In the genomic region with DNA sequence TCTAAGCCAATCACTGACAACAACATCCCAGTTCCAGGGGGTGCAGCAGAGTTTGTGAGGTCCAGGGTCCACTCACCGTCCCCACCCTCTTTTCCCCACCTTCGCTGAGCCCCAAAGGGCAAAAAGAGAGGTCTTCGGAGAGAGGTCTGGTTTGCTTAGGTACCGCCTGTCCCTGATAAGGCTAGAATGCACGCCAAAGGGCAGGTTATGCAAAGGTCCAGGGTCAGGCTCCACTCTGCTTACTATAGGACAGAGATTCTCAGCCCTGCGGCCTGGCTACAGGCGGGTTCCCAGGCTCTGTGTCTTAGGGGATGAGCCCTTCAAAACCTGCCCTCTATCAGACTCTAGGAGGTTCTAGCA, we compare ENCODE assay signal across 9 mouse cellular contexts. TPM values are rescaled to one million over a fixed set of nuclear protein-coding genes. Genes with fewer than 3 reads are reported as not detected.
DNase-seq lines count a peak whose midpoint lies in the region; ATAC-seq lines count a peak whose summit lies in the region.
"Had no signal": no experiment of that assay in that cellular context is flagged by ENCODE, and none has a peak within 500 bp of the region (broad histone marks: within the 10 kb centered on the region; RNA-seq: fewer than 3 reads in every experiment).

No protein-coding gene starts in this region.

- H3K9ac ChIP-seq in kidney, embryonic 14.5 days (ENCODE audit: low read depth, low read length), result peak overlapping the region; percentile 36; the same call in 1 of the 2 replicates
- H3K9ac ChIP-seq in limb, embryonic 13.5 days, result peak overlapping the region; percentile 66
- peak overlapping the region; percentile 48; the same call in 1 of the 2 replicates for H3K9ac ChIP-seq in neural tube, embryonic 13.5 days

- no peak; the same call in 1 of the 2 replicates for ATAC-seq in kidney, embryonic 14.5 days (ENCODE audit: low FRiP score, low TSS enrichment)
- no peak for ATAC-seq in limb, embryonic 13.5 days (ENCODE audit: low FRiP score, low read depth)
- ATAC-seq in neural tube, embryonic 13.5 days (ENCODE audit: low read depth), result peak; percentile 67; the same call in 1 of the 2 replicates
- no peak for ATAC-seq in activated CD4-positive, CD25-positive, alpha-beta regulatory T cell, adult 4 months

- H3K36me3 ChIP-seq in kidney, embryonic 14.5 days (ENCODE audit: control insufficient read depth, insufficient read depth, low read length), result no peaks in the 10 kb centered on the region
- no peaks in the 10 kb centered on the region for H3K36me3 ChIP-seq in forebrain, embryonic 10.5 days (replicated peaks)
- H3K36me3 ChIP-seq in limb, embryonic 13.5 days, result no peaks in the 10 kb centered on the region
- H3K36me3 ChIP-seq in neural tube, embryonic 13.5 days, result no peaks in the 10 kb centered on the region

- H3K4me1 ChIP-seq in kidney, embryonic 14.5 days (ENCODE audit: control insufficient read depth, insufficient read depth, low read length), result peaks cover 12% of the 10 kb centered on the region; the same call in 1 of the 2 replicates
- H3K4me1 ChIP-seq in forebrain, embryonic 10.5 days, result peaks cover 50% of the 10 kb centered on the region
- H3K4me1 ChIP-seq in limb, embryonic 13.5 days, result peaks cover 19% of the 10 kb centered on the region; the same call in 1 of the 2 replicates
- H3K4me1 ChIP-seq in neural tube, embryonic 13.5 days (replicated peaks), result peaks cover 21% of the 10 kb centered on the region

- peak overlapping the region; percentile 45 for H3K4me2 ChIP-seq in kidney, embryonic 14.5 days (replicated peaks; ENCODE audit: low read depth, low read length)
- H3K4me2 ChIP-seq in limb, embryonic 13.5 days (replicated peaks), result peak overlapping the region; percentile 78
- H3K4me2 ChIP-seq in neural tube, embryonic 13.5 days, result peak overlapping the region; percentile 56

- DNase-seq in kidney, adult 18-20 months, result no peak
- no peak for DNase-seq in forebrain, embryonic 10.5 days (ENCODE audit: extremely low spot score, low spot score)
- no peak for DNase-seq in layer of hippocampus, adult 11-12 months (ENCODE audit: low spot score)
- DNase-seq in adrenal gland, adult 8-10 months, result no peak

- no peaks in the 10 kb centered on the region; the same call in 1 of the 2 replicates for H3K9me3 ChIP-seq in kidney, embryonic 14.5 days (ENCODE audit: control insufficient read depth, low read length)
- no peaks in the 10 kb centered on the region for H3K9me3 ChIP-seq in forebrain, embryonic 10.5 days
- H3K9me3 ChIP-seq in limb, embryonic 13.5 days, result no peaks in the 10 kb centered on the region
- no peaks in the 10 kb centered on the region for H3K9me3 ChIP-seq in neural tube, embryonic 13.5 days

- peak overlapping the region; percentile 33 for H3K4me3 ChIP-seq in kidney, embryonic 14.5 days (ENCODE audit: low read length)
- H3K4me3 ChIP-seq in forebrain, embryonic 10.5 days, result peak overlapping the region; percentile 56
- peak overlapping the region; percentile 54 for H3K4me3 ChIP-seq in limb, embryonic 13.5 days
- peak overlapping the region; percentile 34 for H3K4me3 ChIP-seq in neural tube, embryonic 13.5 days

- peak overlapping the region; percentile 63; the same call in 1 of the 2 replicates for H3K27ac ChIP-seq in kidney, embryonic 14.5 days (ENCODE audit: low read depth, low read length)
- H3K27ac ChIP-seq in forebrain, embryonic 10.5 days, result peak overlapping the region; percentile 85
- no peak overlapping the region; the same call in 1 of the 2 replicates for H3K27ac ChIP-seq in limb, embryonic 13.5 days
- no peak overlapping the region; the same call in 1 of the 2 replicates for H3K27ac ChIP-seq in neural tube, embryonic 13.5 days (replicated peaks)

- 27% methylated on average over 7 of the region's 7 CpGs for WGBS in kidney, embryonic 14.5 days
- 16% methylated on average over 7 of the region's 7 CpGs for WGBS in forebrain, embryonic 10.5 days
- WGBS in limb, embryonic 13.5 days, result 23% methylated on average over 7 of the region's 7 CpGs
- 23% methylated on average over 7 of the region's 7 CpGs for WGBS in neural tube, embryonic 13.5 days

- no peaks in the 10 kb centered on the region for H3K27me3 ChIP-seq in kidney, embryonic 14.5 days (ENCODE audit: control insufficient read depth, insufficient read depth, low read length)
- no peaks in the 10 kb centered on the region for H3K27me3 ChIP-seq in forebrain, embryonic 10.5 days (ENCODE audit: poor library complexity, severe bottlenecking)
- no peaks in the 10 kb centered on the region for H3K27me3 ChIP-seq in limb, embryonic 13.5 days
- no peaks in the 10 kb centered on the region; the same call in 1 of the 2 replicates for H3K27me3 ChIP-seq in neural tube, embryonic 13.5 days

RNA-seq across cellular contexts. Expression of a gene that starts 0.6 kb away (rescaled TPM):
- 7.0 and 8.2 TPM in 2 replicates for polyA plus RNA-seq in kidney, embryonic 14.5 days (2014; fragmentation: Nextera tagmentation; extraction: Ambion mirVana)
- polyA plus RNA-seq in forebrain, embryonic 10.5 days (2016; fragmentation: Nextera tagmentation; extraction: Ambion mirVana), result 3.0 and 3.8 TPM in 2 replicates
- polyA plus RNA-seq in limb, embryonic 13.5 days (2015; fragmentation: Nextera tagmentation; extraction: Ambion mirVana), result 7.3 and 9.5 TPM in 2 replicates
- 1.5 and 3.5 TPM in 2 replicates for polyA plus RNA-seq in neural tube, embryonic 13.5 days (2015; fragmentation: Nextera tagmentation; extraction: Ambion mirVana)
- total RNA-seq in adrenal gland, adult 8-10 months (2022), result 10 to 100 TPM; 42.2 to 46.6 (median 45.6) TPM
- 1 to 10 TPM; 3.6 to 6.5 TPM for polyA plus RNA-seq in activated CD4-positive, CD25-positive, alpha-beta regulatory T cell, adult 4 months (2017; shearing (Covaris generic))

RNA-seq across cellular contexts. Expression of a gene that starts 14.3 kb away (rescaled TPM):
- not detected in 2 replicates for polyA plus RNA-seq in kidney, embryonic 14.5 days (2014; fragmentation: Nextera tagmentation; extraction: Ambion mirVana)
- not detected in 2 replicates for polyA plus RNA-seq in forebrain, embryonic 10.5 days (2016; fragmentation: Nextera tagmentation; extraction: Ambion mirVana)
- not detected in 2 replicates for polyA plus RNA-seq in limb, embryonic 13.5 days (2015; fragmentation: Nextera tagmentation; extraction: Ambion mirVana)
- polyA plus RNA-seq in neural tube, embryonic 13.5 days (2015; fragmentation: Nextera tagmentation; extraction: Ambion mirVana), result not detected in 2 replicates
- under 1 TPM in 2 of 4 experiments, not detected in 2; 0.22 to 0.42 TPM for total RNA-seq in adrenal gland, adult 8-10 months (2022)
- polyA plus RNA-seq in activated CD4-positive, CD25-positive, alpha-beta regulatory T cell, adult 4 months (2017; shearing (Covaris generic)), result not detected
- polyA plus RNA-seq: gonadal fat pad, adult 2 months had no signal

RNA-seq across cellular contexts. Expression of a gene that starts 25.4 kb away (rescaled TPM):
- polyA plus RNA-seq in kidney, embryonic 14.5 days (2014; fragmentation: Nextera tagmentation; extraction: Ambion mirVana), result 396 and 553 TPM in 2 replicates
- 228 and 249 TPM in 2 replicates for polyA plus RNA-seq in forebrain, embryonic 10.5 days (2016; fragmentation: Nextera tagmentation; extraction: Ambion mirVana)
- polyA plus RNA-seq in limb, embryonic 13.5 days (2015; fragmentation: Nextera tagmentation; extraction: Ambion mirVana), result 294 and 300 TPM in 2 replicates
- 343 and 383 TPM in 2 replicates for polyA plus RNA-seq in neural tube, embryonic 13.5 days (2015; fragmentation: Nextera tagmentation; extraction: Ambion mirVana)
- total RNA-seq in adrenal gland, adult 8-10 months (2022), result 100 to 1,000 TPM; 293 to 470 (median 376) TPM
- 100 to 1,000 TPM; 486 to 595 TPM for polyA plus RNA-seq in activated CD4-positive, CD25-positive, alpha-beta regulatory T cell, adult 4 months (2017; shearing (Covaris generic))

RNA-seq across cellular contexts. Expression of a gene that starts 27.5 kb away (rescaled TPM):
- polyA plus RNA-seq in kidney, embryonic 14.5 days (2014; fragmentation: Nextera tagmentation; extraction: Ambion mirVana), result not detected in 2 replicates
- not detected in 2 replicates for polyA plus RNA-seq in forebrain, embryonic 10.5 days (2016; fragmentation: Nextera tagmentation; extraction: Ambion mirVana)
- 0.15 TPM in 1 of 2 replicates, not detected in the other for polyA plus RNA-seq in limb, embryonic 13.5 days (2015; fragmentation: Nextera tagmentation; extraction: Ambion mirVana)
- not detected in 2 replicates for polyA plus RNA-seq in neural tube, embryonic 13.5 days (2015; fragmentation: Nextera tagmentation; extraction: Ambion mirVana)
- 1 to 10 TPM in 1 of 4 experiments, not detected in 3; 1.1 TPM for total RNA-seq in adrenal gland, adult 8-10 months (2022)
- polyA plus RNA-seq in activated CD4-positive, CD25-positive, alpha-beta regulatory T cell, adult 4 months (2017; shearing (Covaris generic)), result not detected

RNA-seq across cellular contexts. Expression of a gene that starts 40.7 kb away (rescaled TPM):
- 276 and 306 TPM in 2 replicates for polyA plus RNA-seq in kidney, embryonic 14.5 days (2014; fragmentation: Nextera tagmentation; extraction: Ambion mirVana)
- polyA plus RNA-seq in forebrain, embryonic 10.5 days (2016; fragmentation: Nextera tagmentation; extraction: Ambion mirVana), result 218 and 236 TPM in 2 replicates
- 239 and 258 TPM in 2 replicates for polyA plus RNA-seq in limb, embryonic 13.5 days (2015; fragmentation: Nextera tagmentation; extraction: Ambion mirVana)
- polyA plus RNA-seq in neural tube, embryonic 13.5 days (2015; fragmentation: Nextera tagmentation; extraction: Ambion mirVana), result 383 and 401 TPM in 2 replicates
- 100 to 1,000 TPM; 137 to 205 (median 157) TPM for total RNA-seq in adrenal gland, adult 8-10 months (2022)
- 100 to 1,000 TPM; 132 to 140 TPM for polyA plus RNA-seq in activated CD4-positive, CD25-positive, alpha-beta regulatory T cell, adult 4 months (2017; shearing (Covaris generic))

Comparison
In these comparisons a context has a peak if more than half of its experiments do, and no peak if none do; other contexts are left out.
1. H3K27ac ChIP-seq: peak in kidney, embryonic 14.5 days (single experiment) and forebrain, embryonic 10.5 days (single experiment); none in limb, embryonic 13.5 days (single experiment) and neural tube, embryonic 13.5 days (single experiment).
2. Peak in every context shown above with its lines, with median percentiles within 50 percentile points of each other: H3K4me2 ChIP-seq, H3K4me3 ChIP-seq and H3K9ac ChIP-seq.